Mouse (Mus musculus): Measurements from ENCODE around the gene Pgm3.

Gene Pgm3

GRCm38 (mm10) chr9:86569314-86569910 is 2.2 kb downstream of the Pgm3 start:
- DNase-seq (ENCODE audit: low spot score), result no peak

GRCm38 (mm10) chr9:86560543-86560942 is 11.1 kb downstream of the Pgm3 start:
- DNase-seq (ENCODE audit: low spot score), result no peak

GRCm38 (mm10) chr9:86554641-86555040 is 17.0 kb downstream of the Pgm3 start:
- DNase-seq (ENCODE audit: low spot score), result no peak

- no peak for DNase-seq (ENCODE audit: low spot score)
These were observed 17.8 kb downstream of the Pgm3 start for GRCm38 (mm10) chr9:86553886-86554285.

DNA sequence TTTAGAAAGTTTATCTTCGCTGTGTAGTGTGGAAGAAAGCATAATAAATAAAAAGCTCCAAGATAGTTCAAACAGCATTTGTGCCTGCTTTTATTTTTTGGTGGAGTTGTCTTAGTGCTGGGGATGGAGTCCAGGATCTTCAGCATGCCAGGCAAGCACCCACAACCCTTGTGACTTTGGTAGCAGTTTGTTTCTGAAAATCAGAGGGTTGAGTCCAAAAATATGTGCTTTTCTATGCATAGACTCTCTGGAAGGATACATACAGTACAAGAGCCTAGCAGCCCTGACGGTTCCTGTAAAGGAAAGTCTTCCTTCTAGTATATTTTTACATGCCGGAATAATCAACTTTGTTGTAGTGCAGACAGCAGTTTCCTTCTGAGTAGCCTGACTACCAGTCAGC is 20.9 kb downstream of the Pgm3 start:
- DNase-seq (ENCODE audit: low spot score), result no peak

- no peak for DNase-seq (ENCODE audit: low spot score)
These were observed 21.9 kb downstream of the Pgm3 start for GRCm38 (mm10) chr9:86549637-86550162.

DNA sequence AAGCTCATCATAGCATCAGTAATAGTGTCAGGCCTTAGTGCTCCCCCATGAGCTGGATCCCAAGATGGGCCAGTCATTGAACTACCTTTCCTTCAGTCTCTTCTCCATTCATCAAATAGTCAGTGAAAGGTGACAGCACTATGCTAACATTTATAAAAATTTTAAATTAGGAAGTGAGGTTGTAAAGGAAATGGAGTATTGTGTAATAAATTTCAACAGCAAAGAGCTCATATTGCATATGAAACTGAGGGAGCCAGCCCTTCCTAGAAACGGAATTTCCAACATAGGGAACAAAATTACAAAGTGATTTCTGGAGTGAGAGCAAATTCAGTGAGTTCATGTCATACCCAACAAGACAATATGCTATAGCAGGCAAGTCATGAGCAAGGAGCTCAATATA is 27.1 kb downstream of the Pgm3 start:
- no peak for DNase-seq (ENCODE audit: low spot score)

DNA sequence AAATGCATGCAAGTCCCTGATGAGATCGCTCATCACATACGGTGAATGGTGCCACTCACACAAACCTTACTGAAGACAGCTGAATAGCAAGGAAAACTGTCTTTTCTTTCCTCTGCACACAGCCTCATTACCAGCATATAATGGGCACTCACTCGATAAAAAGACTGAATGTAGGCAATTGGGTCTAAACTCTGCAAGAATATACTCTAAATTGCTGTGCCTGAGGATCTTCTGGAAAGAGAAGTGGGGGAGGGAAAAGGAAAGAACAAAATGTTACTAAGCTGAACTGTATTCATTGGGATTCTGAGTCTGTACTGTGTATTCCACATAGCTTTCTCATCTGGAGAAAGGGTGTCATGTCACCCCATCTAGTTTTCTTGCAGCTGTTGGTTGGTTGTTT is 28.2 kb downstream of the Pgm3 start:
- DNase-seq (ENCODE audit: low spot score), result no peak

DNA sequence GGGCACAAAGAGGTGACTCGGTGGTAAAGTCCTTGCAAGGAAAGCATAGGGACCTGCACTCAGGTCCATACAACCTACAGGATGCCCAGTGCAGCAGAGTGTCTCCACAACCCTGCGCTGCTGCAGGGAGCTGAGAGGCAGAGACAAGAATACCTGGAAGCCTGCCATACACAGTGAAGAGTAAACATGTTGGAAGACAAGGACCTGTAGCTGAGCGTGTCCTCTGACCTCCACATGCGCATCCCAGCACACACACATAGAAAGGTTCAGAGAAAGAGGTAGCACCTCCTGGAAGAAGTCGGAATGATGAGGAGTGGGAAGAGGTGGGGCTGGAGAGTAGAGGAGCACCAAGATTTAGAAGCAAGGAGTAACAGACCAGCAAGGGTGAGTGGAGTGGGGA is 37.6 kb downstream of the Pgm3 start:
- no peak for DNase-seq (ENCODE audit: low spot score)

DNA sequence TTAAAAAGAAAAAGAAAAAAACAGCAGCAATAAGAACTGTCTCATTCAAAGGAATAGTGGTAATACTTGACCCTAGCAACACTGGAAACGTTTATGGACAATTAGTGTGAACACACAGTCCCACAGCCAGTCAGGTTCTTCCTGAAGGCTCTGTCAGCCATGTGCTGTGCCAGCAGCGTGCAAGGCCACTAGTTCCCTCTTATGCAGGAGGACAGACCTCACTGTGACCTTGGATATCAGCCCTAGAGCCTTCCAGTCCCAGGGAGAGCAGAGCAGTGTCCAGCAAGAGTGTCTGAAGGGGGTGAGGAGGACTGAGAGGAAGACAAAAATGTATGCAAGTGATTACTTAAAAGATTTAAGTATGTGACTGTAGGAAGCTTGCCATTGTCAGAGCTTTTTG is 46.0 kb downstream of the Pgm3 start:
- no peak for DNase-seq (ENCODE audit: low spot score)

DNA sequence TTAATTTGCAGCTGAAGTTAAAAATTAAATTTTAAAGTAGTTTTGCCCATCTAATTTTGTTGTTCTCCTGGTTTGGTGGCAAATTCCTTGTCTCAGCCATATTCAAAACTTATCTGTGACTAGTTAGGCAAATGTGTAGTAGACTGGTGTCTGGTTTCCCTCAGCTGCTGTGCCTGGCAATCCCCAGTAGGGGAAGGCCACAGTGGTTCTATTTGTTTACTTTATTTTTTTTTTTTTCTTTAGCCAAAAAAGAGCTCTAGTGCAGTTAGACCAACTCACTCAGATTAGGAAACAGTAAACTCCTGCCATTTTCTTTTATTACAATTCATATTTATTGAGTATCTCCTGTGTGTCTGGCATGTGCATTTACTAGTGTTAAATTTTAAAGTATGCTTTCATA is 49.3 kb downstream of the Pgm3 start:
- DNase-seq (ENCODE audit: low spot score), result no peak

- no peak for DNase-seq (ENCODE audit: low spot score)
These were observed 56.8 kb downstream of the Pgm3 start for GRCm38 (mm10) chr9:86514798-86515197.

- no peak for DNase-seq (ENCODE audit: low spot score)
These were observed 57.3 kb downstream of the Pgm3 start for GRCm38 (mm10) chr9:86514390-86514789.

- DNase-seq (ENCODE audit: low spot score), result peak; percentile 8
These were observed 57.9 kb downstream of the Pgm3 start for GRCm38 (mm10) chr9:86513733-86514132.

GRCm38 (mm10) chr9:86507437-86507836 is 64.2 kb downstream of the Pgm3 start:
- DNase-seq (ENCODE audit: low spot score), result no peak
